Mouse (Mus musculus) ES-Bruce4 (cell line): ENCODE measurements at regions not wholly inside any gene's neighbourhood (a gene's known extent, or its start where the extent isn't known, plus 50 kb on each side); places are given as distances from the start of the nearest gene placed in this dataset.

Experiments
- CTCF ChIP-seq: IDR thresholded peaks from one replicate; pipeline ENCODE4 v1.8.1; 2011; ENCODE audit warnings: low read depth, low read length
- EP300 ChIP-seq: IDR thresholded peaks from 2 replicates; pipeline ENCODE4 v1.6.1; 2011; ENCODE audit warnings: low read depth, low read length; ENCODE audit not compliant: insufficient read depth
- POLR2A ChIP-seq: IDR thresholded peaks from one replicate; pipeline ENCODE4 v1.8.1; 2011; ENCODE audit warnings: low read length; ENCODE audit not compliant: insufficient read depth

DNA sequence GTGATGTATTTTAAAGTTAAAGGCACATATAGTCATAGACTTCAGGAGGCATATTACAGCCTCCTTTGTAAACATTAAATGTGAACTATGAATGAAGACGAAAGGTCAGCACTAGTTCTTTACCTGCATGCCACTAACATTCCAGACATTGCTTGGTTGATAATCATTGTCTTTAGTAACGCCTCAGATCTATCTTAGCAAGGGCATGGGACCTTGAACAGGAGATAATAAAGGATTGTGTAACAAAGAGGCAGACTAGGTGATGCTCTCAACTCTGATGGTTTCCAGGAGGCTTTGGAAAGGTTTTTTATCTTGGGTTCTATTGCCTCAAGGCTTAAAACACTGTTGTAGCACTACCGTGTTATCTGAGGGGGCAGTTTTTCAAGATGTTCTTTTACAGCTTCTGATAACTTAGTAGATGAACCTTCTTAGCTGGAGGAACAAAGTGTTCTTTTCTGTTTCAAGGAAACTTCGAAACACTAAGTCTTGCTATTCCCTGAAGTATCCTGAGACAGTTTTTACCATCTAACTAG is 82.9 kb upstream of the Tent5a start:
- TF ChIP-seq CTCF (no peak), POLR2A (no peak), EP300 (no peak)
